Mouse (Mus musculus): Measurements from ENCODE around the gene Rp9. TPM values are rescaled to one million over a fixed set of nuclear protein-coding genes. Genes with fewer than 3 reads are reported as not detected.

Rp9 gene
- polyA plus RNA-seq, 1 experiment: 52.0 TPM

DNA sequence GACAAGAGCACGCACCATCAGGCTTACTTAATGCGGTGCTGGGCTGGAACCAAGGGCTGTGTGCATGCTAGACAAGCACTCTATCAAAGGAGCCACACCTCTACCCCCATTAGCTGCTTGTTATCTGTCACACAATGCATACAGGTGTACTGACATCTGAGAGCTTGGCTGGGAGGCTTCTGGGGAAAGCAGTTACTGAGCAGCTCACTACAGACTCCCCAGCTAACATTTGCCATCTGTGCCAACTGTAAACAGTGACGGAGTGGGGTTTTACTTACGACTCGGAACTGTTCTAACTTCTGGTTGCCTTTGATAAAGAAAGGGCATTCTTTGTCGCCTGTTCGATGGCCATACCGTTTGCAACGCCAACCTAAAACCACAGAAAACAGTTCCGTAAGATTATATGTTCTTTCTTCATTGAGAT is 16.0 kb downstream of the Rp9 start:
- Histone ChIP-seq H3K4me3 (no peak overlapping the region), H3K79me2 (ENCODE audit: control insufficient read depth, insufficient read depth) (no peaks in the 10 kb centered on the region), H3ac (ENCODE audit: control insufficient read depth, insufficient read length) (no peak overlapping the region), H3K27me3 (ENCODE audit: control insufficient read depth, insufficient read depth, insufficient read length) (no peaks in the 10 kb centered on the region), H3K36me3 (ENCODE audit: control insufficient read depth, insufficient read depth) (peaks cover 15% of the 10 kb centered on the region), H3K4me2 (ENCODE audit: low read depth) (no peak overlapping the region)
- no peak for TF ChIP-seq USF1 (IDR thresholded peaks at IDR 0.05; ENCODE audit: low read depth)
- no peak for TF ChIP-seq TCF3 (IDR thresholded peaks at IDR 0.05; ENCODE audit: insufficient read length, low read depth)
- no peak for TF ChIP-seq POLR2A (IDR thresholded peaks at IDR 0.05; ENCODE audit: insufficient read length, low read depth)
- no peak for TF ChIP-seq POLR2AphosphoS2 (IDR thresholded peaks at IDR 0.05; ENCODE audit: insufficient read length, low read depth)
- TF ChIP-seq MAX (IDR thresholded peaks at IDR 0.05; ENCODE audit: low read depth): no peak
- no peak for TF ChIP-seq CEBPB (IDR thresholded peaks at IDR 0.05; ENCODE audit: insufficient read depth, poor library complexity, severe bottlenecking)
- TF ChIP-seq REST (IDR thresholded peaks at IDR 0.05; ENCODE audit: insufficient read depth, insufficient read length): no peak
- TF ChIP-seq TCF12 (IDR thresholded peaks at IDR 0.05; ENCODE audit: insufficient read depth, poor library complexity, severe bottlenecking): no peak
- no peak for TF ChIP-seq SRF (IDR thresholded peaks at IDR 0.05; ENCODE audit: control insufficient read depth, insufficient read length, low read depth)
- no peak for TF ChIP-seq E2F4 (IDR thresholded peaks at IDR 0.05; ENCODE audit: insufficient read depth)
- TF ChIP-seq MYOG (IDR thresholded peaks at IDR 0.05; ENCODE audit: control insufficient read depth in 1 of 3, insufficient read depth in 1 of 3, insufficient read length in 2 of 3, low read depth in 2 of 3): no peak
- no peak for TF ChIP-seq MYOD1 (IDR thresholded peaks at IDR 0.05; ENCODE audit: control insufficient read depth in 1 of 3, insufficient read length in 2 of 3, low read depth in 2 of 3)

DNA sequence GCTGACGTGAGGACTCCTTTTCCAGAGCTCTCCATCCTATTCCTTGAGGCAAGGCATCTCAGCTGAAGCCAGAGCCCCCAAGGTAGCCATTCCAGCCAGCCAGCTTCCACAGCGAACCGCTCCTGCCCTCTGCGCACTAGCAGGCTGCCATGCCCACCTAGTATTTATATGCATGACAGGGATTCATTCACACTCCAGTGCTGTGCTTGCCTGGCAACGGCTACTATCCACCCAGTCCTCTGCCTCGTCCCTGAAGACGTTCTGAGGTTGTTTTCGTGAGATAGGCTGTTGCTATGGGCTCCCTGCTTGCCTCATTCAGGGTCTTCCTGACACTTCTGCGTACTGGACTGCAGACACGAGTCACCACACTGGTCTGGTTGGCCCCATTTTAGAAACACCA is 16.8 kb downstream of the Rp9 start:
- H3K36me3 ChIP-seq (ENCODE audit: control insufficient read depth, insufficient read depth): peaks cover 19% of the 10 kb centered on the region
- H3K27me3 ChIP-seq (ENCODE audit: control insufficient read depth, insufficient read depth, insufficient read length): no peaks in the 10 kb centered on the region
- H3K4me3 ChIP-seq: no peak overlapping the region
- TF ChIP-seq MAX (IDR thresholded peaks at IDR 0.05; ENCODE audit: low read depth) (no peak), TCF3 (IDR thresholded peaks at IDR 0.05; ENCODE audit: insufficient read length, low read depth) (no peak)
- H3ac ChIP-seq (ENCODE audit: control insufficient read depth, insufficient read length): no peak overlapping the region
- H3K79me2 ChIP-seq (ENCODE audit: control insufficient read depth, insufficient read depth): no peaks in the 10 kb centered on the region
- no peak overlapping the region for H3K4me2 ChIP-seq (ENCODE audit: low read depth)

DNA sequence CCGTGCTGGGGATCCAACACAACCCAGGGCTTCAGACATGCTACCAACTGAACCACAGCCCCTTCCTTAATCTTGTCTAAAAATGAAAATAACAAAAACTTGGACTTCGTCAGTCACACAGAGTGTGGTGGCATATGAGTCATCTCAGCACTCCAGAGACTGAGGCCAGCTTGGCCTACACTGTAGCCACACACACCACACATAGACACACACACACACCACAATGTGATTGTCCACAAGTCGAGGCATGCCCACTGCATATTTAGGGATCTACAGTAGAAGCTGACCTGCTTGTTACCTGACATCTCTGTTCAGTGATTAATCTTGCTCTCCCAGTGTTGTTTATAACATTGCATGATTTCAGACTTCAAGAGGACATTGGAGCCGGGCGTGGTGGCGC is 20.3 kb downstream of the Rp9 start:
- peaks cover 13% of the 10 kb centered on the region for H3K36me3 ChIP-seq (ENCODE audit: control insufficient read depth, insufficient read depth)
- no peaks in the 10 kb centered on the region for H3K79me2 ChIP-seq (ENCODE audit: control insufficient read depth, insufficient read depth)
- TF ChIP-seq TCF3 (IDR thresholded peaks at IDR 0.05; ENCODE audit: insufficient read length, low read depth) (no peak), CEBPB (IDR thresholded peaks at IDR 0.05; ENCODE audit: insufficient read depth, poor library complexity, severe bottlenecking) (no peak), SRF (IDR thresholded peaks at IDR 0.05; ENCODE audit: control insufficient read depth, insufficient read length, low read depth) (no peak), POLR2AphosphoS2 (IDR thresholded peaks at IDR 0.05; ENCODE audit: insufficient read length, low read depth) (no peak), USF1 (IDR thresholded peaks at IDR 0.05; ENCODE audit: low read depth) (no peak), REST (IDR thresholded peaks at IDR 0.05; ENCODE audit: insufficient read depth, insufficient read length) (no peak)
- no peak overlapping the region for H3ac ChIP-seq (ENCODE audit: control insufficient read depth, insufficient read length)
- H3K4me2 ChIP-seq (ENCODE audit: low read depth): no peak overlapping the region
- no peak overlapping the region for H3K4me3 ChIP-seq
- H3K27me3 ChIP-seq (ENCODE audit: control insufficient read depth, insufficient read depth, insufficient read length): no peaks in the 10 kb centered on the region

DNA sequence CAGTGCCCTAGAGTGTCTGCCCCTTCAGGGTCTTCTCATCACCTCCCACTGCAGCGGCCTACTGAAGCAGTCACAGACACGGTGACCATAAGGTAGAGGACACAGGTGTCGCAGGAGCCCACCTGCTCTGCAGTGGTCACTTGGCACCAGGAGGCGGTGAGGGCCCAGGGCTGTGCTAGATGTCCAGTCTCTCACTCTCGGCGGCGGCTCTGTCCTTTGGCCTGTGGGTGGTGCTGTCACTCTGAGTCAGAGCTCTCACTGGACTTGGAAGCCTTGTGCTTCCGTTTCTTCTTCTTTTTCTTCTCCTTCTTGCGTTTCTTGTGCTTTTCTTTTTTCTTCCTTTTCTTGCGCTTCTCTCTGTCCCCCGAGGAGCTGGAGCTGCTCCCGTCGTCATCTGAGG is 21.1 kb downstream of the Rp9 start:
- Histone ChIP-seq H3K4me2 (ENCODE audit: low read depth) (no peak overlapping the region), H3K79me2 (ENCODE audit: control insufficient read depth, insufficient read depth) (no peaks in the 10 kb centered on the region), H3ac (ENCODE audit: control insufficient read depth, insufficient read length) (no peak overlapping the region), H3K27me3 (ENCODE audit: control insufficient read depth, insufficient read depth, insufficient read length) (no peaks in the 10 kb centered on the region), H3K4me3 (no peak overlapping the region), H3K36me3 (ENCODE audit: control insufficient read depth, insufficient read depth) (peaks cover 10% of the 10 kb centered on the region)
- TF ChIP-seq TCF12 (IDR thresholded peaks at IDR 0.05; ENCODE audit: insufficient read depth, poor library complexity, severe bottlenecking): no peak
- TF ChIP-seq MYOD1 (IDR thresholded peaks at IDR 0.05; ENCODE audit: control insufficient read depth in 1 of 3, insufficient read length in 2 of 3, low read depth in 2 of 3): no peak
- no peak for TF ChIP-seq CEBPB (IDR thresholded peaks at IDR 0.05; ENCODE audit: insufficient read depth, poor library complexity, severe bottlenecking)
- TF ChIP-seq REST (IDR thresholded peaks at IDR 0.05; ENCODE audit: insufficient read depth, insufficient read length): no peak
- TF ChIP-seq TCF3 (IDR thresholded peaks at IDR 0.05; ENCODE audit: insufficient read length, low read depth): no peak
- no peak for TF ChIP-seq SRF (IDR thresholded peaks at IDR 0.05; ENCODE audit: control insufficient read depth, insufficient read length, low read depth)
- TF ChIP-seq POLR2AphosphoS2 (IDR thresholded peaks at IDR 0.05; ENCODE audit: insufficient read length, low read depth): no peak
- no peak for TF ChIP-seq USF1 (IDR thresholded peaks at IDR 0.05; ENCODE audit: low read depth)
- TF ChIP-seq MAX (IDR thresholded peaks at IDR 0.05; ENCODE audit: low read depth): no peak
- TF ChIP-seq POLR2A (IDR thresholded peaks at IDR 0.05; ENCODE audit: insufficient read length, low read depth): no peak
- no peak for TF ChIP-seq MYOG (IDR thresholded peaks at IDR 0.05; ENCODE audit: control insufficient read depth in 1 of 3, insufficient read depth in 1 of 3, insufficient read length in 2 of 3, low read depth in 2 of 3)
- TF ChIP-seq E2F4 (IDR thresholded peaks at IDR 0.05; ENCODE audit: insufficient read depth): no peak

GRCm38 (mm10) chr9:22447213-22447612 is 22.3 kb downstream of the Rp9 start:
- H3K79me2 ChIP-seq (ENCODE audit: control insufficient read depth, insufficient read depth): no peaks in the 10 kb centered on the region
- peaks cover 5% of the 10 kb centered on the region for H3K36me3 ChIP-seq (ENCODE audit: control insufficient read depth, insufficient read depth)
- TF ChIP-seq MYOD1 (IDR thresholded peaks at IDR 0.05; ENCODE audit: control insufficient read depth in 1 of 3, insufficient read length in 2 of 3, low read depth in 2 of 3): no peak
- no peak for TF ChIP-seq POLR2AphosphoS2 (IDR thresholded peaks at IDR 0.05; ENCODE audit: insufficient read length, low read depth)
- TF ChIP-seq POLR2A (IDR thresholded peaks at IDR 0.05; ENCODE audit: insufficient read length, low read depth): no peak
- no peak for TF ChIP-seq SRF (IDR thresholded peaks at IDR 0.05; ENCODE audit: control insufficient read depth, insufficient read length, low read depth)
- no peak overlapping the region for H3ac ChIP-seq (ENCODE audit: control insufficient read depth, insufficient read length)
- no peaks in the 10 kb centered on the region for H3K27me3 ChIP-seq (ENCODE audit: control insufficient read depth, insufficient read depth, insufficient read length)
- H3K4me2 ChIP-seq (ENCODE audit: low read depth): no peak overlapping the region
- H3K4me3 ChIP-seq: no peak overlapping the region
